8 mouse cellular contexts compared by ENCODE assay signal in the genomic region with DNA sequence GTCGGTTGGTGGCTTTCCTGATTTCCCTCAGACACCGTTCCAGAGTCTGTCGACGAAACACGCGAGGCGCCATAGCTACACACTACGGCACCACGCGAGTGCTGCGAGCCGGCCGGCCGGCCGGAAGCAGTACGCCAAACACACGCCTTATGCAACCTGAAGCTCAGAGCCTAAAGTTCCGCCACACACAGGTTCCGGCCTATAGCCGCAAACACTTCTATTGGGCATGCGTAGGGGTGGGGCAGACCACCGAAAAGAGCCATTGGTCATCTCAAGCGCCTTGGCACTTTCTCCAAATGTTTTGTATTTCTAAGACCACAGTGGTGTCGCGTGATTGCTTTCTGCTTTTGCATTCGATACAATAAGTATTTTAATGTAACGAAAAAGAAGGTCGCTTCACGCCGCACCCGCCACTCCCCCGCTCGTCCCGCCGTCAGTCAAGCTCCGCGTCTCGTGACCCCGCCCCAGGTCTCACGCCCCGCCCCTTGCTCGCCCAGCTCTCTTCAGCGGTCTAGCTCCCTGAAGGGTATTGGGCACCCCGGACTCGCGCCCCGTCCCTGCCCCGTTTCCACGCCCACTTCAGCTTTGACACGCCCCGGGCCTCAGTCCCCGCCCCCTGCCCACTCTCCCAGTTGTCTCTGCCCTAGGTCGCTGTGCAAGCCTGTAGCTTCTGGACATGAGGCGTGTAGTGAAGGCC. TPM values are rescaled to one million over a fixed set of nuclear protein-coding genes. Genes with fewer than 3 reads are reported as not detected.
DNase-seq lines count a peak whose midpoint lies in the region; ATAC-seq and TF ChIP-seq lines count a peak whose summit lies in the region.

TSS of gene Mphosph10 (minus strand) at position 147 of the 697 bp plus-strand sequence.
TSS of gene Mcee (plus strand) at position 486 of the 697 bp plus-strand sequence.

- peak; percentile 99 for DNase-seq in 3134 (ENCODE audit: extremely low read depth, insufficient read length, low spot score)
- DNase-seq in adrenal gland, postnatal 36 days: peak; percentile 99 to 100
- DNase-seq in heart, adult 18-20 months: peak; percentile 98 to 100
- peak; percentile 99 for DNase-seq in kidney, adult 2 months
- DNase-seq in spleen, adult 2 months (ENCODE audit: low read depth in 1 of 2, low spot score in 2 of 2): peak; percentile 96 to 98

- no peaks in the 10 kb centered on the region for H3K27me3 ChIP-seq in embryonic facial prominence, embryonic 13.5 days
- no peaks in the 10 kb centered on the region for H3K27me3 ChIP-seq in kidney, adult 2 months (replicated peaks; ENCODE audit: control insufficient read depth, insufficient read depth, low read length)
- H3K27me3 ChIP-seq in limb, embryonic 12.5 days: no peaks in the 10 kb centered on the region
- H3K27me3 ChIP-seq in midbrain, embryonic 15.5 days (replicated peaks): no peaks in the 10 kb centered on the region
- H3K27me3 ChIP-seq in spleen, adult 2 months (ENCODE audit: control insufficient read depth, insufficient read depth, low read length): no peaks in the 10 kb centered on the region

- no peak for TF ChIP-seq CTCF in kidney, adult 2 months (conservative IDR thresholded peaks at IDR 0.05; ENCODE audit: insufficient read depth, insufficient read length, low read depth, low read length)
- no peak for TF ChIP-seq CTCF in spleen, adult 2 months (IDR thresholded peaks at IDR 0.05; ENCODE audit: extremely low read depth, insufficient read depth, insufficient read length, insufficient replicate concordance)

- H3K4me3 ChIP-seq in embryonic facial prominence, embryonic 13.5 days: peak within 1 kb of the TSS; percentile 80
- H3K4me3 ChIP-seq in kidney, adult 2 months (ENCODE audit: insufficient read depth, low read depth, low read length): peak within 1 kb of the TSS; percentile 81
- peak within 1 kb of the TSS; percentile 72 for H3K4me3 ChIP-seq in limb, embryonic 12.5 days (replicated peaks)
- H3K4me3 ChIP-seq in midbrain, embryonic 15.5 days: peak within 1 kb of the TSS; percentile 79
- peak within 1 kb of the TSS; percentile 94 for H3K4me3 ChIP-seq in spleen, adult 2 months (ENCODE audit: extremely low read depth, insufficient read depth, insufficient read length)

- ATAC-seq in embryonic facial prominence, embryonic 13.5 days (ENCODE audit: insufficient number of reproducible peaks, insufficient read depth, low FRiP score, low TSS enrichment, low read depth): peak; percentile 98
- peak; percentile 99 for ATAC-seq in limb, embryonic 12.5 days (ENCODE audit: insufficient number of reproducible peaks, insufficient read depth, low FRiP score, low TSS enrichment, low read depth)
- ATAC-seq in midbrain, embryonic 15.5 days (replicated peaks): peak; percentile 99

- under 1% methylated on average over 53 of the region's 54 CpGs for WGBS in embryonic facial prominence, embryonic 13.5 days
- WGBS in kidney, adult 2 months: under 1% methylated on average over 54 of the region's 54 CpGs
- under 1% methylated on average over 54 of the region's 54 CpGs for WGBS in limb, embryonic 12.5 days
- under 1% methylated on average over 54 of the region's 54 CpGs for WGBS in midbrain, embryonic 15.5 days
- WGBS in spleen, adult 2 months: under 1% methylated on average over 54 of the region's 54 CpGs

- peak within 1 kb of the TSS; percentile 93 for H3K4me2 ChIP-seq in embryonic facial prominence, embryonic 13.5 days
- peak within 1 kb of the TSS; percentile 93 for H3K4me2 ChIP-seq in limb, embryonic 12.5 days
- H3K4me2 ChIP-seq in midbrain, embryonic 15.5 days: peak within 1 kb of the TSS; percentile 98

- peaks cover 14% of the 10 kb centered on the region for H3K4me1 ChIP-seq in embryonic facial prominence, embryonic 13.5 days
- H3K4me1 ChIP-seq in kidney, adult 2 months (ENCODE audit: control insufficient read depth, insufficient read depth, low read length): no peaks in the 10 kb centered on the region; the same call in 1 of the 2 replicates
- H3K4me1 ChIP-seq in limb, embryonic 12.5 days (replicated peaks): peaks cover 11% of the 10 kb centered on the region
- peaks cover 19% of the 10 kb centered on the region for H3K4me1 ChIP-seq in midbrain, embryonic 15.5 days
- H3K4me1 ChIP-seq in spleen, adult 2 months (ENCODE audit: control insufficient read depth, insufficient read depth, insufficient read length): peaks cover 7% of the 10 kb centered on the region; the same call in 1 of the 2 replicates

- peak within 1 kb of the TSS; percentile 86 for H3K27ac ChIP-seq in embryonic facial prominence, embryonic 13.5 days
- peak within 1 kb of the TSS; percentile 87 for H3K27ac ChIP-seq in kidney, adult 2 months (ENCODE audit: insufficient read depth, low read depth, low read length)
- peak within 1 kb of the TSS; percentile 82 for H3K27ac ChIP-seq in limb, embryonic 12.5 days
- H3K27ac ChIP-seq in midbrain, embryonic 15.5 days: peak within 1 kb of the TSS; percentile 79
- peak within 1 kb of the TSS; percentile 82 for H3K27ac ChIP-seq in spleen, adult 2 months (ENCODE audit: insufficient read depth, low read length)

- no peaks in the 10 kb centered on the region for H3K9me3 ChIP-seq in embryonic facial prominence, embryonic 13.5 days
- H3K9me3 ChIP-seq in limb, embryonic 12.5 days: no peaks in the 10 kb centered on the region
- H3K9me3 ChIP-seq in midbrain, embryonic 15.5 days: no peaks in the 10 kb centered on the region

- H3K9ac ChIP-seq in embryonic facial prominence, embryonic 13.5 days: peak within 1 kb of the TSS; percentile 89
- peak within 1 kb of the TSS; percentile 81 for H3K9ac ChIP-seq in limb, embryonic 12.5 days (replicated peaks)
- peak within 1 kb of the TSS; percentile 75 for H3K9ac ChIP-seq in midbrain, embryonic 15.5 days

- TF ChIP-seq POLR2A in kidney, adult 2 months (IDR thresholded peaks at IDR 0.05; ENCODE audit: low read depth, low read length): peak; percentile 59
- TF ChIP-seq POLR2A in spleen, adult 2 months (IDR thresholded peaks at IDR 0.05; ENCODE audit: low read depth, low read length): peak; percentile 82

- H3K36me3 ChIP-seq in embryonic facial prominence, embryonic 13.5 days: peaks cover 22% of the 10 kb centered on the region
- H3K36me3 ChIP-seq in kidney, adult 2 months (ENCODE audit: control insufficient read depth, insufficient read depth, low read length): peaks cover 2% of the 10 kb centered on the region; the same call in 1 of the 2 replicates
- peaks cover 25% of the 10 kb centered on the region for H3K36me3 ChIP-seq in limb, embryonic 12.5 days
- H3K36me3 ChIP-seq in midbrain, embryonic 15.5 days (replicated peaks): 0 out of 2 replicates have a peak, but pooled peaks cover 11% of the 10 kb centered on the region
- H3K36me3 ChIP-seq in spleen, adult 2 months (ENCODE audit: control insufficient read depth, insufficient read depth, low read length): peaks cover 9% of the 10 kb centered on the region

RNA-seq across cellular contexts. Expression of gene Mphosph10, which starts in this region (rescaled TPM):
- 10 to 100 TPM; 25.0 to 27.6 TPM for total RNA-seq in adrenal gland, postnatal 36 days (2021)
- polyA plus RNA-seq in embryonic facial prominence, embryonic 13.5 days (2015; fragmentation: Nextera tagmentation; extraction: Ambion mirVana): 48.6 and 49.5 TPM in 2 replicates
- total RNA-seq in heart, adult 18-20 months (2021): 10 to 100 TPM; 11.9 to 13.5 TPM
- 0.95 and 1.5 TPM in 2 replicates for polyA plus RNA-seq in kidney, adult 2 months (2012; rRNA removed)
- 52.4 and 60.3 TPM in 2 replicates for polyA plus RNA-seq in limb, embryonic 12.5 days (2016; fragmentation: Nextera tagmentation; extraction: Ambion mirVana)
- 23.2 and 23.7 TPM in 2 replicates for polyA plus RNA-seq in midbrain, embryonic 15.5 days (2015; fragmentation: Nextera tagmentation; extraction: Ambion mirVana)
- polyA plus RNA-seq in spleen, adult 2 months (2012; rRNA removed): 0.40 and 0.76 TPM in 2 replicates

RNA-seq across cellular contexts. Expression of gene Mcee, which starts in this region (rescaled TPM):
- 10 to 100 TPM; 55.7 to 86.5 TPM for total RNA-seq in adrenal gland, postnatal 36 days (2021)
- polyA plus RNA-seq in embryonic facial prominence, embryonic 13.5 days (2015; fragmentation: Nextera tagmentation; extraction: Ambion mirVana): 55.7 and 58.3 TPM in 2 replicates
- total RNA-seq in heart, adult 18-20 months (2021): 100 to 1,000 TPM; 169 to 199 TPM
- polyA plus RNA-seq in kidney, adult 2 months (2012; rRNA removed): 77.6 and 106 TPM in 2 replicates
- 47.0 and 53.2 TPM in 2 replicates for polyA plus RNA-seq in limb, embryonic 12.5 days (2016; fragmentation: Nextera tagmentation; extraction: Ambion mirVana)
- polyA plus RNA-seq in midbrain, embryonic 15.5 days (2015; fragmentation: Nextera tagmentation; extraction: Ambion mirVana): 32.8 and 33.4 TPM in 2 replicates
- 4.8 and 7.0 TPM in 2 replicates for polyA plus RNA-seq in spleen, adult 2 months (2012; rRNA removed)

Comparison
In these comparisons a context has a peak if more than half of its experiments do, and no peak if none do; other contexts are left out.
1. Peak in every context shown above with its lines: DNase-seq, ATAC-seq, H3K4me3 ChIP-seq and H3K27ac ChIP-seq.